In genomic region chr4:57906708-57907107, GRCm38 (mm10) we compare ENCODE assay signal across 22 mouse cellular contexts. TPM values are rescaled to one million over a fixed set of nuclear protein-coding genes. Genes with fewer than 3 reads are reported as not detected.
DNase-seq lines count a peak whose midpoint lies in the region; ATAC-seq and TF ChIP-seq lines count a peak whose summit lies in the region.
"Had no signal": no experiment of that assay in that cellular context is flagged by ENCODE, and none has a peak within 500 bp of the region (broad histone marks: within the 10 kb centered on the region; RNA-seq: fewer than 3 reads in every experiment).

No protein-coding gene starts in this region.

- peak; percentile 28 for DNase-seq in kidney, postnatal 0 days (ENCODE audit: low spot score)
- peak; percentile 73 for DNase-seq in lung, postnatal 0 days (ENCODE audit: low spot score)
- DNase-seq in lung, adult 2 months = no peak
- peak; percentile 57 for DNase-seq in embryonic facial prominence, embryonic 14.5 days (ENCODE audit: low spot score)
- DNase-seq: adrenal gland, adult 8-10 months; adrenal gland, postnatal 14 days; cerebellum, adult 11 months; cerebellum, adult 18-20 months; cerebellum, adult 8-10 months; cerebellum, adult 9-11 months; cerebellum, postnatal 14 days; cerebellum, postnatal 36 days; embryo, embryonic 11 days; forebrain, postnatal 0 days had no signal

- TF ChIP-seq EP300 in lung, postnatal 0 days (IDR thresholded peaks at IDR 0.05) = 0 out of 2 replicates have a peak, but pooled peaks have one; percentile 64

- no peaks in the 10 kb centered on the region for H3K9me3 ChIP-seq in kidney, postnatal 0 days (replicated peaks; ENCODE audit: low read length)
- no peaks in the 10 kb centered on the region for H3K9me3 ChIP-seq in kidney, embryonic 14.5 days (ENCODE audit: control insufficient read depth, low read length)
- H3K9me3 ChIP-seq in lung, postnatal 0 days (ENCODE audit: low read length) = no peaks in the 10 kb centered on the region
- no peaks in the 10 kb centered on the region for H3K9me3 ChIP-seq in embryonic facial prominence, embryonic 14.5 days (ENCODE audit: control insufficient read depth, low read length)
- H3K9me3 ChIP-seq in intestine, postnatal 0 days (ENCODE audit: control insufficient read depth) = no peaks in the 10 kb centered on the region
- H3K9me3 ChIP-seq: embryonic facial prominence, embryonic 13.5 days; forebrain, embryonic 13.5 days; forebrain, embryonic 15.5 days had no signal

- no peak for TF ChIP-seq CTCF in kidney, postnatal 0 days (IDR thresholded peaks at IDR 0.05; ENCODE audit: low read depth)
- no peak for TF ChIP-seq CTCF in lung, postnatal 0 days (IDR thresholded peaks at IDR 0.05)
- TF ChIP-seq CTCF in lung, adult 2 months (IDR thresholded peaks at IDR 0.05; ENCODE audit: insufficient read depth, low read length) = no peak
- no peak for TF ChIP-seq CTCF in intestine, postnatal 0 days (IDR thresholded peaks at IDR 0.05; ENCODE audit: low read depth)

- no peaks in the 10 kb centered on the region for H3K4me1 ChIP-seq in kidney, postnatal 0 days (replicated peaks; ENCODE audit: insufficient read depth, low read length)
- H3K4me1 ChIP-seq in kidney, embryonic 14.5 days (ENCODE audit: control insufficient read depth, insufficient read depth, low read length) = no peaks in the 10 kb centered on the region
- H3K4me1 ChIP-seq in lung, postnatal 0 days (ENCODE audit: insufficient read depth, low read depth, low read length) = no peaks in the 10 kb centered on the region
- no peaks in the 10 kb centered on the region for H3K4me1 ChIP-seq in lung, adult 2 months (ENCODE audit: control insufficient read depth, insufficient read depth, low read length)
- H3K4me1 ChIP-seq in embryonic facial prominence, embryonic 14.5 days (ENCODE audit: control insufficient read depth, insufficient read depth, low read length) = no peaks in the 10 kb centered on the region; the same call in 1 of the 2 replicates
- H3K4me1 ChIP-seq in intestine, postnatal 0 days (replicated peaks; ENCODE audit: control insufficient read depth, insufficient read depth, low read length) = no peaks in the 10 kb centered on the region
- H3K4me1 ChIP-seq: forebrain, embryonic 13.5 days; forebrain, embryonic 15.5 days had no signal

- H3K36me3 ChIP-seq in kidney, postnatal 0 days (ENCODE audit: insufficient read depth, low read length) = no peaks in the 10 kb centered on the region
- H3K36me3 ChIP-seq in kidney, embryonic 14.5 days (ENCODE audit: control insufficient read depth, insufficient read depth, low read length) = no peaks in the 10 kb centered on the region
- no peaks in the 10 kb centered on the region for H3K36me3 ChIP-seq in lung, postnatal 0 days (ENCODE audit: insufficient read depth, low read length)
- H3K36me3 ChIP-seq in embryonic facial prominence, embryonic 14.5 days (ENCODE audit: control insufficient read depth, insufficient read depth, low read length) = no peaks in the 10 kb centered on the region
- peaks cover 8% of the 10 kb centered on the region; the same call in 1 of the 2 replicates for H3K36me3 ChIP-seq in intestine, postnatal 0 days (ENCODE audit: control insufficient read depth, insufficient read depth)
- H3K36me3 ChIP-seq: embryonic facial prominence, embryonic 13.5 days; forebrain, embryonic 15.5 days had no signal

- WGBS in kidney, postnatal 0 days = 39% methylated on average over 2 of the region's 2 CpGs
- 55% methylated on average over 2 of the region's 2 CpGs for WGBS in kidney, embryonic 14.5 days
- WGBS in lung, postnatal 0 days = 43% methylated on average over 2 of the region's 2 CpGs
- 68% methylated on average over 2 of the region's 2 CpGs for WGBS in lung, adult 2 months
- WGBS in embryonic facial prominence, embryonic 14.5 days = 33% methylated on average over 2 of the region's 2 CpGs
- 47% methylated on average over 2 of the region's 2 CpGs for WGBS in intestine, postnatal 0 days

- H3K9ac ChIP-seq in kidney, postnatal 0 days (ENCODE audit: low read depth, low read length) = no peak overlapping the region
- H3K9ac ChIP-seq in kidney, embryonic 14.5 days (ENCODE audit: low read depth, low read length) = no peak overlapping the region
- no peak overlapping the region for H3K9ac ChIP-seq in lung, postnatal 0 days (replicated peaks; ENCODE audit: low read depth)
- no peak overlapping the region for H3K9ac ChIP-seq in embryonic facial prominence, embryonic 14.5 days (ENCODE audit: low read depth, low read length)
- no peak overlapping the region for H3K9ac ChIP-seq in intestine, postnatal 0 days (ENCODE audit: low read depth, low read length)
- H3K9ac ChIP-seq: embryonic facial prominence, embryonic 13.5 days; forebrain, embryonic 13.5 days; forebrain, embryonic 15.5 days; forebrain, postnatal 0 days had no signal

- no peak for ATAC-seq in kidney, postnatal 0 days (replicated peaks; ENCODE audit: low FRiP score, low read depth)
- no peak for ATAC-seq in kidney, embryonic 14.5 days (ENCODE audit: low FRiP score, low TSS enrichment)
- peak; percentile 41; the same call in 1 of the 2 replicates for ATAC-seq in lung, postnatal 0 days
- no peak for ATAC-seq in embryonic facial prominence, embryonic 14.5 days (ENCODE audit: low read depth)
- no peak for ATAC-seq in intestine, postnatal 0 days
- ATAC-seq: activated CD4-positive, CD25-positive, alpha-beta regulatory T cell, adult 4 months; forebrain, embryonic 13.5 days; forebrain, embryonic 15.5 days; forebrain, postnatal 0 days; Patski had no signal

- H3K4me2 ChIP-seq in kidney, postnatal 0 days (ENCODE audit: low read length) = no peak overlapping the region
- no peak overlapping the region for H3K4me2 ChIP-seq in kidney, embryonic 14.5 days (replicated peaks; ENCODE audit: low read depth, low read length)
- H3K4me2 ChIP-seq in lung, postnatal 0 days (replicated peaks; ENCODE audit: low read depth, low read length) = no peak overlapping the region
- no peak overlapping the region for H3K4me2 ChIP-seq in embryonic facial prominence, embryonic 14.5 days (ENCODE audit: low read depth, low read length)
- no peak overlapping the region for H3K4me2 ChIP-seq in intestine, postnatal 0 days (replicated peaks; ENCODE audit: low read depth)
- H3K4me2 ChIP-seq: embryonic facial prominence, embryonic 13.5 days; forebrain, embryonic 13.5 days; forebrain, embryonic 15.5 days had no signal

- no peak for TF ChIP-seq POLR2A in lung, adult 2 months (IDR thresholded peaks at IDR 0.05; ENCODE audit: borderline replicate concordance, extremely low read depth, low read depth, low read length)

- no peak overlapping the region for H3K4me3 ChIP-seq in kidney, postnatal 0 days (replicated peaks; ENCODE audit: low read depth, low read length)
- H3K4me3 ChIP-seq in kidney, embryonic 14.5 days (ENCODE audit: low read length) = no peak overlapping the region
- no peak overlapping the region for H3K4me3 ChIP-seq in lung, postnatal 0 days (ENCODE audit: low read depth, low read length)
- no peak overlapping the region for H3K4me3 ChIP-seq in lung, adult 2 months (replicated peaks; ENCODE audit: extremely low read depth, low read depth, low read length)
- no peak overlapping the region for H3K4me3 ChIP-seq in embryonic facial prominence, embryonic 14.5 days (ENCODE audit: low read depth, low read length)
- H3K4me3 ChIP-seq in intestine, postnatal 0 days (ENCODE audit: low read depth, low read length) = no peak overlapping the region
- H3K4me3 ChIP-seq: embryonic facial prominence, embryonic 13.5 days; forebrain, embryonic 13.5 days; forebrain, embryonic 15.5 days had no signal

- H3K27ac ChIP-seq in kidney, postnatal 0 days = no peak overlapping the region
- H3K27ac ChIP-seq in kidney, embryonic 14.5 days (ENCODE audit: low read depth, low read length) = no peak overlapping the region
- no peak overlapping the region for H3K27ac ChIP-seq in lung, postnatal 0 days (ENCODE audit: low read length)
- no peak overlapping the region for H3K27ac ChIP-seq in embryonic facial prominence, embryonic 14.5 days (replicated peaks; ENCODE audit: low read depth, low read length)
- no peak overlapping the region for H3K27ac ChIP-seq in intestine, postnatal 0 days (ENCODE audit: low read depth, low read length)
- H3K27ac ChIP-seq: embryonic facial prominence, embryonic 13.5 days; forebrain, embryonic 13.5 days; forebrain, embryonic 15.5 days had no signal

- no peaks in the 10 kb centered on the region for H3K27me3 ChIP-seq in kidney, postnatal 0 days (ENCODE audit: insufficient read depth, low read length)
- H3K27me3 ChIP-seq in kidney, embryonic 14.5 days (ENCODE audit: control insufficient read depth, insufficient read depth, low read length) = no peaks in the 10 kb centered on the region
- no peaks in the 10 kb centered on the region for H3K27me3 ChIP-seq in lung, postnatal 0 days (replicated peaks; ENCODE audit: insufficient read depth, low read length)
- H3K27me3 ChIP-seq in embryonic facial prominence, embryonic 14.5 days (replicated peaks; ENCODE audit: control insufficient read depth, insufficient read depth, low read length) = no peaks in the 10 kb centered on the region
- no peaks in the 10 kb centered on the region for H3K27me3 ChIP-seq in intestine, postnatal 0 days (replicated peaks; ENCODE audit: control insufficient read depth, insufficient read depth, low read length)
- H3K27me3 ChIP-seq: embryonic facial prominence, embryonic 13.5 days; forebrain, embryonic 13.5 days; forebrain, embryonic 15.5 days; Patski had no signal

RNA-seq across cellular contexts. Expression of gene D630039A03Rik, which starts 9.4 kb away (rescaled TPM):
- polyA plus RNA-seq in kidney, postnatal 0 days (2015; fragmentation: Nextera tagmentation; extraction: Ambion mirVana) = 2.3 and 2.7 TPM in 2 replicates
- 0.70 and 1.0 TPM in 2 replicates for polyA plus RNA-seq in kidney, embryonic 14.5 days (2014; fragmentation: Nextera tagmentation; extraction: Ambion mirVana)
- 2.7 and 3.0 TPM in 2 replicates for polyA plus RNA-seq in lung, postnatal 0 days (2015; fragmentation: Nextera tagmentation; extraction: Ambion mirVana)
- 3.2 and 5.4 TPM in 2 replicates for polyA plus RNA-seq in lung, adult 2 months (2012; rRNA removed)
- 0.19 and 0.42 TPM in 2 replicates for polyA plus RNA-seq in embryonic facial prominence, embryonic 14.5 days (2014; fragmentation: Nextera tagmentation; extraction: Ambion mirVana)
- 6.6 and 7.0 TPM in 2 replicates for polyA plus RNA-seq in intestine, postnatal 0 days (2015; fragmentation: Nextera tagmentation; extraction: Ambion mirVana)
- polyA plus RNA-seq: forebrain, embryonic 11.5 days; forebrain, embryonic 15.5 days; forebrain, postnatal 0 days had no signal

RNA-seq across cellular contexts. Expression of gene Txn1, which starts 49.5 kb away (rescaled TPM):
- polyA plus RNA-seq in kidney, postnatal 0 days (2015; fragmentation: Nextera tagmentation; extraction: Ambion mirVana) = 483 and 497 TPM in 2 replicates
- 493 and 617 TPM in 2 replicates for polyA plus RNA-seq in kidney, embryonic 14.5 days (2014; fragmentation: Nextera tagmentation; extraction: Ambion mirVana)
- polyA plus RNA-seq in lung, postnatal 0 days (2015; fragmentation: Nextera tagmentation; extraction: Ambion mirVana) = 380 and 393 TPM in 2 replicates
- 116 and 145 TPM in 2 replicates for polyA plus RNA-seq in lung, adult 2 months (2012; rRNA removed)
- 367 and 373 TPM in 2 replicates for polyA plus RNA-seq in embryonic facial prominence, embryonic 14.5 days (2014; fragmentation: Nextera tagmentation; extraction: Ambion mirVana)
- 702 and 713 TPM in 2 replicates for polyA plus RNA-seq in intestine, postnatal 0 days (2015; fragmentation: Nextera tagmentation; extraction: Ambion mirVana)
